Mouse (Mus musculus): ENCODE measurements around the gene AI467606.

Gene AI467606

DNA sequence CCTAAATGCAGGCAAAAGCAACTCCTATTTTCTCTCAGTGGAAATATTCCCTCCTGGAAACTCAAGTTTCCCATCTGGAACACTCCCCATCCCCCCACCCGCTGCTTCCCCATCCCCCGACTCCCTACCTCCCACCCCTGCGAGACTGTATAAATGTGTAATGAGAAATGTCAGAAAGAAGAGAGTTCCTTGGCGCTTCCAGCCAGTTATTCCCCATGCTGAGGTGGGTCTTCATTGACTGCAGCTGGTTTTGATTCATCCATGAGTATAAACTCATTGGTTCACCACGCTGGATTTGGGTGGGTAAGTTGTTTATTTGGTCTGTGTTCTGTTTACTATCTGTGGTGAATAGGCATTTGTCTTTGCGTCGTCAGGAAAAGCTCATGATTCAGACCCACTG lies 5.3 kb downstream of the AI467606 start:
- DNase-seq = no peak

- DNase-seq = no peak
Observed at GRCm38 (mm10) chr7:127098521-127098920, 7.4 kb downstream of the AI467606 start.

GRCm38 (mm10) chr7:127098950-127099349 lies 7.8 kb downstream of the AI467606 start:
- no peak for DNase-seq

GRCm38 (mm10) chr7:127099528-127099927 lies 8.4 kb downstream of the AI467606 start:
- no peak for DNase-seq

GRCm38 (mm10) chr7:127101451-127102016 lies 10.4 kb downstream of the AI467606 start:
- DNase-seq = no peak

- DNase-seq = peak in 1 of 2 experiments; percentile 56
Observed at GRCm38 (mm10) chr7:127102148-127102547, 11.0 kb downstream of the AI467606 start.

DNA sequence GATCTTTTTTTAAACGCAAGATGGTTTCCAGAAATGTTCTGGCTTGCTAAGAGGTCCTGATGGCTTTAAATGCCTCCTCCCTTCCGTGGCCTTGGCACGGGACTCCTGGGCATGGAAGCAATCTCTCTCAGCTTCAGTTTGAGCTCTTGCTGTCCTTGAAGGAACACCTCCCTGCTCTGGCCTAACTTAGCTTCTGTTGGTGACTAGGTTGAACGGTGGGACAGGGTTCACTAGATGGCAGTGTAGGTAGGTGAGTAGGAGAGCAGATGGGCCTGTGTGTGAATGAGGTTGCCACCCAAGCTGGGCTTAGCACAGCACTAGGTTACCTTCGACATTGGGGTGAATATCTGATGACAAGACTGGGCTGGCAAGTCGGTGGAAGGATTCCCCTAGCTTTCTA lies 12.8 kb downstream of the AI467606 start:
- DNase-seq = peak; percentile 52 to 67

DNA sequence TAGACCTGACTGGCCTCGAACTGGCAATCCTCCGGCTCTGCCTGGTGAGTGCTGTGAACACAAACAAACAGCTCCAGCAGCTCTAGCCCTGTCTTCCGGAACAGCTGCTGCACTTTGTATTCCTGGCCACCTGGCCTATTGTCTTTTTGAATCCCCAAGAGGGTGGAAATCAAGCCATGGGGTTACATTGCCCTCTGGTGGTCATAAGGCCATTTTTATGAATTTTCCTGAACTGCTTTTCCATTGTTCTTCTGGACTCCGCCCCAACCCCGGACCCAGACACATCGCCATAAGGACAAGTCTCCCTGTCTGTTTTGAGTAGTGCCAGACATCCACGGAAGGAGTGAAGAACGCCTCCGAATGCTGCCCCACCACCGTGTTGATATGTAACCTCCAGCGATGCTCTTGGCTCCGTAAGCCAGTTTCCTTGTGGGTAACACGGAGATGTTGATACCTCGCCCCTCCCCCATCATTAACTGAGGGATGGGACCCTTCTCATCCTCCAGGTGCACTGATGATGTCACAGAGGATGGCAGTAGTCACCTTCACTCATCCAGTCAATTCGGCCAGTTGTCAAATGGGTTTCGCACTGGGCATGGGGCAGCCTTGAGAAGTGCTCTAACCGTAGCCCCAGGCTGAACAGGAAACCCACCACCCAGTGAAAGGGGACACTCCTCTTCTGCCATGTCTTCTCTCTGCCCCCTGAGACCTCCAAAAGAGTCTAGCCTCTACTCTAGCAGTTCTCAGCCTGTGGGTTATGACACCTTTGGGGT lies 13.6 kb downstream of the AI467606 start:
- peak; percentile 73 to 79 for DNase-seq

- no peak for DNase-seq
Observed at GRCm38 (mm10) chr7:127105551-127105950, 14.4 kb downstream of the AI467606 start.

GRCm38 (mm10) chr7:127110239-127111007 lies 19.3 kb downstream of the AI467606 start:
- peak; percentile 78 to 79 for DNase-seq

GRCm38 (mm10) chr7:127111461-127111860 lies 20.3 kb downstream of the AI467606 start:
- peak; percentile 82 to 83 for DNase-seq

DNA sequence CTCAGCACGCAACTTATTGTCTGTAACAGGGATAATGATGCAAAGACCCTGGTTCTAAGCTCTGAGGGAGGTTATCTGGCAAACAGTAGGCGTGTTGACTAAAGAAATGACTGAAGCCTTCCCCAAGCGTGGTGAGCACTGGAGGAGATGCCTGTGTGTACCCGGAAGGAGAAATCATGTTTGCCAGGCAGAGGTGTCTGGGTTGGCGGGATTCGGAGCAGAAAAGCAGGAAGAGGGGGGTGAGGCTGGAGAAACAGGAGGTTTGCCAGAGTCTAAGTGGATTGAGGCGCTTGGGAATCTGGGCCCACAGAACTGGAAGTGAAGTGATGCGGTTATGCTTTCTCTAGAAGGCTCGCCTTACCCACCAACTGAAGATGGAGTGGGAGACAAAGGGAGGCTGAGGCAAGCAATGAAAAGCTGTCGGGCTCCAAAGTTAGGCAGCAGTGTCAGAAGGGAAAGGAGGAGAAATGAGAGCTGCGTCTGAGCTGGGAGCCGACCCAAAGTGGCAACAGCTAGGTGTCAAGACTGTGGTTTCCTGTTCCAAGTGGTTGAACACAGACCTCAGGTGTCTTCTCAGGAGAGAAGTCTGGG lies 21.2 kb downstream of the AI467606 start:
- DNase-seq = no peak

DNA sequence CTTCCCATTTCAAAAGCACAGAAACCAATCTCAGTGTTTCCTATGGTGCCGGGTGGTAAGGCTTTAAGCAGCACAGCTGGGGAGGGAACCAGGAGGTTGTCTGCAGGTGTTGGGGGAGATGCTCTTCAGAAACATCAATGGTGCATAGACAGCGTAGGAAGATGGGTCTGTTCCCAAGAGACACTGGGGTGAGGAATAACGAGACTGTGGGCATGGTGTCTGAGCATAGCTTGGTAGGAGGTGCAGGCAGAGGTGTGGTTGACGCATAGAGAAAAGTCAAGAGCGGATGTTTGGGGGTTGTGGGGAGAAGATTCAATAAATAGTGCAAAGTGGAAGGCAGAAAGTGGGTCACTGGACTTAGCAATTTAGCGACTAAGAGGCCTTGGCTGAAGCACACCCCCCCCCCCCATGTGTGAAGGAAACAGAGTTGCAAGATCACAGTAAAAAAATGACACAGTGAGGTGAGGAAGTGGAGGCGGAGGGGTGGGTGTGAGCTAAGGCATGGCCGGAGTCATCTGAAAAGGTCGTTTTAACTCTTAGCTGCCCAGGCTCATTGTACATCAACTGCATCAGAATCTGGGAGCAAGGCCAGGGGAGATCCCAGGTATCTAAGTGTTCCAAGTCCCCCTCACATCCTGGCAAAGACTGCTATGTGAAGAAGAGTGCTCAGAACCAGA lies 21.9 kb downstream of the AI467606 start:
- peak; percentile 34 to 47 for DNase-seq

DNA sequence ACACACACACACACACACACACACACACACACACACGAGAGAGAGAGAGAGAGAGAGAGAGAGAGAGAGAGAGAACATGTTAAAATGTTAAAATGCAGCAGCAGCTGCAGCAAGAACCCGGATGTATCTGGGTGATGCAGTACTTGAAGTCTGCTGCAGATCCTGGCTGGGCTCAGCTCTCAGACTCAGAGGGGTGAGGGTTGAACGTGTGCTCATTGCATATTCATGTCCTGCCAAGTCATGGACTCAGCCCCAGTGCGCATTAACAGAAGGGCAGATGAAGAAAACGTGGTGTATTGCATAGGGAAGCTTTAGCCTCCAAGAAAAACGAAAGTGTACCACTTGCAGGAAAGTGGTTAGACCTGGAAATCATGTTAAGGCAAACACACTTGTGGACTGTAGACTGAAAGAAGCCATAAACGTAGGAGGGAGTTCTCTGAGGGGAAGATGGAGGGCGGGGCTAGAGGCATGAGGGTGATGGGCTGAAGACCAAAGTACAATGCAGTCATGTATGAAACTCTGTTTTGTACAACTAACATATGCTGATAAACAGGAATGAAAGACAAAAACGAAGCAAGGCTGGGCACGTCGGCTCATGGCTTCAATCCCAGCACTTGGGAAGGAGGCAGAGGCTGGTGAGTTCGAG lies 22.6 kb downstream of the AI467606 start:
- peak; percentile 33 to 55 for DNase-seq

GRCm38 (mm10) chr7:127114920-127115319 lies 23.8 kb downstream of the AI467606 start:
- no peak for DNase-seq

GRCm38 (mm10) chr7:127116331-127116935 lies 25.3 kb downstream of the AI467606 start:
- DNase-seq = no peak

GRCm38 (mm10) chr7:127117948-127118347 lies 26.8 kb downstream of the AI467606 start:
- DNase-seq = no peak

DNA sequence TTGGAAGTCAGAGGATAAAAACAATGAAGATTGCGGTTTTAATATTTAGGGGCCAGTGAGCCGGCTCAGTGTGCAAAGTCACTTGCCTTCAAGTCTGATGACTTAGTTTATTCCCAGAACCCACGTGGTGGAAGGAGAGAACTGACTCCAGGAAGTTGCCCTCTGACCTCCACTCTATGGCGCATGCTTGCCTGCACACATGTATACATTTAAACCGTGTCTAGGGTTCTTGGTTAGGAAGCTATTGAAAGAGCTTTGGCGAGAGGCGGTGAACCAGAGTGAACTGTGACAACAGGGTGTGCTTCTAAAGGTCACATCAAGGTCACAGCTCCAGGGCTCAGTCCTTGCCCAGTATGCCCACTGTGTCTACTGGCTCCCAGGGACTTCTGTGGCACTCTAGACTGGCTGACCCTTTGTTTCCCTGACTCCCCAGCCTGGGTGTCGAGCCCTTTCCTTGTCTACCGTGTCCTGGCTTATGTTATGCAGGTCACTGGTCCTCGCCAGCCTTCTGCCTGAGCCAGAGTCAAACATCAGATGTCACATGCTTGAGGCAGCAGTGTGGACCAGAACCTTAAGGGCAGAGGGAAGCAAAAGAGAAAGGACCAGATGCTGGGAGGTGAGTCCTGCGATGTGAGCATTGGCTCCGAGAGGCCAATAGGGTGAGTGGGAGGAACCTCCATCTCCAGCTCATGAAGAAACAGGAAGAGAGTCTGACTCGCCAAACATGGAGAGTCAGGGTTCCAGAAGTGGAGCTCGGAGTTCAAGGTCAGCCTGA lies 27.7 kb downstream of the AI467606 start:
- DNase-seq = no peak

DNA sequence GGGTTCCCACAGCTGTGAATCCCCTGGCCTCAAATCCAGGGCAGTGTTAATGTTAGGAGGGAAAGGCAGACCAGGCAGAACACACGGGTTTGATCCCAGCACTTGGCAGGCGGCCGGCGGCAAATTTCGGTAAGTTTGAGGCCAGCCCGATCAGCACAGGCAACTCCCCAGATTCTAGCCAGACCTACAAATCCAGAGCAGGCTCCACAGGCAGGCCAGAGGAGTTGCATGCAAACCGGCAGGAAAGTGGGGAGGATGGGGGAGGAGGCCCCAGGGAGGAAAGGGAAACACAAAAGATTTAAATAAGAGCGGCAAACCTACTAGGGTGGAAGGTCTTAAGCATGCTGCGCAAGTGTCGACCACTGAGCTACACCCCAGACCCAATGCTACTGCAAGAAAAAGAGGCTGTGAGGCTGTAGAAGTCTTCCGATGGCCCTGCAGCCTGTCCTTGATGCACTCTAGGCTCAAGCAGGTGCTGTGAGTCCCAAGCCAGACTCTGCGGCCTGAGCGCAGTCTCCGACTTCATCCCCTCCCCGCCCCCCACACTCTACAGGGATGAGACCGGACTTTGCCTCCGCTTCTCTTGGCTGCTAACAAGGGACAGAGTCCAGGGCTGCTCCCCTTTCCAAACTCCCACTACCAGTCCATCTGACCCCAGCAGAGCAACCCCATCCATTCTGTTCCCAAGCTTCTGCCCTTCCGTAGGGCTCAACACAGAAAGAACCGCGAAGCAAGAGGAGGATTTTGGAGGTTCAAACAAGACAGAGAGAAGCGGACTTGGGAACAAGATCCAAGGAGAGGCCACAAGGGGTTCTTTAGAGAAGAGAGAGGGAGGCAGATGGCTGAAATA lies 30.1 kb downstream of the AI467606 start:
- DNase-seq = no peak

- DNase-seq = no peak
Observed at GRCm38 (mm10) chr7:127121911-127122270, 30.7 kb downstream of the AI467606 start, which contains the start of gene Qprt. TSS of gene Qprt (minus strand) at chr7:127122226.
